Mouse (Mus musculus) common myeloid progenitor, adult 5-6 weeks (primary cell): ENCODE results near the gene Ltbp1. TPM values are rescaled to one million over a fixed set of nuclear protein-coding genes. Genes with fewer than 3 reads are reported as not detected.

Source experiments
- ATAC-seq: replicated peaks from 2 replicates; pipeline ENCODE4 v1.8.0; 2016; ENCODE audit warnings: low read depth, mild to moderate bottlenecking, moderate TSS enrichment, inconsistent platforms; ENCODE audit not compliant: poor library complexity, severe bottlenecking
- total RNA-seq: library from RNA; stranded (forward); fragments of 200-1000, 187-1606 nt; gene quantifications from 2 replicates; pipeline ENCODE4 v1.2.3, GENCODE M21; 2017

Ltbp1 gene
- total RNA-seq, 1 experiment from 2014 or later, result 2.5 TPM

GRCm38 (mm10) chr17:75101994-75102393 lies 96.6 kb downstream of the Ltbp1 start:
- ATAC-seq, result no peak

- ATAC-seq, result no peak
Observed at GRCm38 (mm10) chr17:75107412-75107811, 102.0 kb downstream of the Ltbp1 start.

- ATAC-seq, result no peak
Observed at GRCm38 (mm10) chr17:75107879-75108278, 102.5 kb downstream of the Ltbp1 start.

GRCm38 (mm10) chr17:75109081-75109716 lies 103.8 kb downstream of the Ltbp1 start:
- ATAC-seq, result no peak

GRCm38 (mm10) chr17:75110252-75111205 lies 105.2 kb downstream of the Ltbp1 start:
- ATAC-seq, result no peak

GRCm38 (mm10) chr17:75115594-75115993 lies 110.2 kb downstream of the Ltbp1 start:
- ATAC-seq, result no peak

- no peak for ATAC-seq
Observed at GRCm38 (mm10) chr17:75118896-75119295, 113.5 kb downstream of the Ltbp1 start.

- ATAC-seq, result peak; percentile 93
Observed at GRCm38 (mm10) chr17:75119422-75119821, 114.1 kb downstream of the Ltbp1 start.

GRCm38 (mm10) chr17:75120071-75120470 lies 114.7 kb downstream of the Ltbp1 start:
- no peak for ATAC-seq

- ATAC-seq, result no peak
Observed at GRCm38 (mm10) chr17:75122584-75123282, 117.4 kb downstream of the Ltbp1 start.

GRCm38 (mm10) chr17:75128337-75128935 lies 123.1 kb downstream of the Ltbp1 start:
- peak; percentile 81 for ATAC-seq

GRCm38 (mm10) chr17:75133983-75134382 lies 128.6 kb downstream of the Ltbp1 start:
- ATAC-seq, result peak; percentile 47; the same call in 1 of the 2 replicates

- ATAC-seq, result no peak
Observed at GRCm38 (mm10) chr17:75139731-75140130, 134.4 kb downstream of the Ltbp1 start.

GRCm38 (mm10) chr17:75142845-75143244 lies 137.5 kb downstream of the Ltbp1 start:
- ATAC-seq, result 0 out of 2 replicates have a peak, but pooled peaks have one; percentile 42

GRCm38 (mm10) chr17:75143927-75144326 lies 138.6 kb downstream of the Ltbp1 start:
- ATAC-seq, result no peak

- peak; percentile 58 for ATAC-seq
Observed at GRCm38 (mm10) chr17:75147218-75147617, 141.8 kb downstream of the Ltbp1 start.

- no peak for ATAC-seq
Observed at GRCm38 (mm10) chr17:75151800-75152199, 146.4 kb downstream of the Ltbp1 start.

- no peak for ATAC-seq
Observed at GRCm38 (mm10) chr17:75153088-75153487, 147.7 kb downstream of the Ltbp1 start.

GRCm38 (mm10) chr17:75158385-75158784 lies 153.0 kb downstream of the Ltbp1 start:
- no peak for ATAC-seq
